Mouse (Mus musculus) gastrocnemius, postnatal 10 days (tissue): ENCODE measurements around the gene Gsk3b. TPM values are rescaled to one million over a fixed set of nuclear protein-coding genes. Genes with fewer than 3 reads are reported as not detected.
"Not testable (repeated sequence)": the region's sequence is repeated elsewhere in the genome, so short reads cannot be mapped to it uniquely, and the experiment has no call there.

Experiments used
- DNase-seq: peaks from one replicate; pipeline ENCODE4 v3.0.0; 2021; ENCODE audit warnings: mixed read lengths
- total RNA-seq, 2 experiments: library from RNA; stranded (reverse); gene quantifications; 2 replicates each; pipeline ENCODE4 v1.2.3; 2021

Gene Gsk3b
- total RNA-seq, 2 experiments from 2014 or later, result 58.8 to 65.8 TPM

DNA sequence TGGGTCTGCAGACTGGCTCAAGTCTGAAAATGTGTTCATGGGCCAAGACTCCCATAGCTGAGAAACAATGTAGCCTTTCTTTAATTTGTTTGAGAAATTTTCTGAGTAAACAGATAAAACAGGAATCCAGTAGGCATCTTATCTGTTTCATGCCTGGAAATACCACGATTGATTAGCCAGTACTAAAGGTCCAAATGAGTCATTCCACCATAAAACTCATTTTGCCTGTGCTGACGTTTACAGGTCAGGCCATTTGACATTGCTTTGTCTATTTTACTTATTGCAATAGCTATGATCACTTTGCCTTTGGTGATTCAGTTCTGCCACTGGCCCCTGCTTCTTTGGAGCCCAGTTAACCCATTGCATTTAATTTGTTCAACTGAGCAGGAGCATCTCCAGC, 11.8 kb downstream of the Gsk3b start:
- DNase-seq, result no peak

DNA sequence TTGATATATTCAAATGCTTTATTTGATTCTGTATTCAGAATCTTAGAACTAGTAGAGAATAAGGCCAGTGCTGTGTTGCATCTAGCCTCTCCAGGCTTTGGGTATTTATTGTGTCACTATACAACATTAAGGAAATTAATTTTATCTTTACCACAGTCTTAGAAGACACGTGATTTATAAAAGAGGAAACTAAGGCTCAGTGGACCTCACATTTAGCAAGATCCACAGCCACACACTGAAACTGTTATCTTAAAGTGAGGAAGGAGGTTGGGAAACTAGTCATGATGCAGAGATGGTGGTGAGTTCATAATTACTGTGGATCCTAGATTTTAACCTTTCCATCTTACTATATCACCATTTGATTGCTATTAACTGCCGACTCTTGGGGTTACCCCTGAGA, 16.7 kb downstream of the Gsk3b start:
- no peak for DNase-seq

DNA sequence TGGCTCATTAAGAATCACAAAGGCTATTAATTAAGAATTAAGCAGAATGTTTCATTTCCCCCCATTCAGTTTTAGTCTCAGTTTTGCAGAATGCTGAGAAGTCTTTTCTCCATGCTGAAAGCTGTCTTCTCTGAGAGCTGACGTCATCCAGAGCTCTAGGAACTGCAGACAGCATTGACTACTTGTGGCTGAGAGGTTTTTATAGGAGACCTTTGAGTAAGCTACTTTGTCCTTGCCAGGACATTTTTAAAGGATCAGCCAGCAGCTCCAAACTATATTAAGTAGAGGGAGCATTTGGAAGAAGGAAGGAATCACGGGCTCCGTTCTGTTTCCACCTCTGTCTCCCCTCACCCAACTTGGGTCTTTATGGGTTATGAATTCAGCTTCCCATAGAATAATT, 17.7 kb downstream of the Gsk3b start:
- no peak for DNase-seq

DNA sequence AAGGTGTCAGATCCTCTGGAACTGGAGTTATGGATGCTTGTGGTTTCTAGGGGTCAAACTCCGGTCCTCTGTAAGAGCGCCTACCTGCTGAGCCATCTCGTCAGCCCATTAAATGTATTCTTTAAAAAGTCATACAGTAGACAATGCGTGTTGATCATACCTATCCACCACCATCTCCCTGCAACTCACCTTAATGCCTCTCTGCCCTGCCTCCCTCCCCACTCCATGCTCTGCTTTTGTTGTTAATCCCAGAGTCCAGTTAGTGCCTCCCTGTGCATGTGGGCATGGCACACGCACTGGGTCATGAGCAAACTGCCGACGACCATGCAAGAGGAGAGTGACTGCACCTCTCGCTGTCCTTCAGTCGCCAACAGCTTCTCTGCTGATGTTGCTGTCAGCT, 21.2 kb downstream of the Gsk3b start:
- DNase-seq, result no peak

DNA sequence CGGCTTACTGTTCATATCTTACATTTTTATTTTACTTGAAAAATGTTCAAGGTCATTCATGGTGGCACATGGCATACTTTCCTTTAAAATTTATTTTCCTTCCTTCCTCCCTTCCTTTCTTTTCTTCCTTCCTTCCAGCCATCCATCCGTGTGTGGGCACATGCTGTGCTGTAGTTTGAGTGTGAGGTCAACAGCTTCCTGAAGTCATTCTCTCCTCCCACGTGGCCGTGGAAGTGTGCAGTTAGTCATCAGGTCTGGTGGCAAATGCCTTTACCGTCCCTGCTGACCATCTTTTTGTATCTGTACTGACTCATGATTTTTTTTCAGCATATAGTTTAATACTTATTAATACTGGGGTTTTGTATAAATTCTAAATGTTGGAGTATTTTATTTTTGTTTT, 21.8 kb downstream of the Gsk3b start:
- no peak for DNase-seq

DNA sequence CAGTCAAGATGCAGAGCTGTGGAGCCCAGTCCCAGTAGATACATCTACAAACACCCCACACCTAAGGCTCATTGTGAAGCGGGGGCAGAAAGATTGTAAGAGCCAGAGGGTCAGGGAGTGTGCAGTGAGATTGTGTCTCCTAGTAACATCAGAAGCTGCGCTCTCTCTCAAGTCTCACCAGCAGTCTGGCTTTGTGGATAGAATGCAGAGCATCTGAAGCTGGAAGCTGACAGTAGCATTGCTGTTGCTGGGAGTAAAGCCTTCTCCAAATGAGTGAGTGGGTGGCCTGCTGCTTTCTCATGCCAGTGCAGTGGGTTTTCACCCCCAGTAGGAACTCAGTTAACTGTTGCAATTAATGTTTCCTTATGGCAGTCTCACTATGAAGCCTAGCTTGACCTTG, 25.3 kb downstream of the Gsk3b start:
- no peak for DNase-seq

DNA sequence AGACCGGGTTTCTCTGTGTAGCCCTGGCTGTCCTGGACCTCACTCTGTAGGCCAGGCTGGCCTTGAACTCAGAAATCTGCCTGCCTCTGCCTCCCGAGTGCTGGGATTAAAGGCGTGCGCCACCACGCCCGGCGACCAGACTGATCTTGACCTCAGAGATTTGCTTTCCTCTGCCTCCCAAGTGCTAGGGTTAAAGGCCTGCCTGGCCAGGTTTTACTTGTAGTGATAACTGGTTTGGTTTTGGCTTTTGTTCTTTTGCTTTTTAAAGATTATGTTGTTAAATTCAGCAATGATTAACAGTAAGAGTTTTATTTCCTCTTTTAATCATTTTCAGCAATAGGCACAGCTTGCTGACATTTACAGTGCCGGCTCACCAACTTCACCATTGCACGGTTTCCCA, 29.1 kb downstream of the Gsk3b start:
- not testable (repeated sequence) for DNase-seq

DNA sequence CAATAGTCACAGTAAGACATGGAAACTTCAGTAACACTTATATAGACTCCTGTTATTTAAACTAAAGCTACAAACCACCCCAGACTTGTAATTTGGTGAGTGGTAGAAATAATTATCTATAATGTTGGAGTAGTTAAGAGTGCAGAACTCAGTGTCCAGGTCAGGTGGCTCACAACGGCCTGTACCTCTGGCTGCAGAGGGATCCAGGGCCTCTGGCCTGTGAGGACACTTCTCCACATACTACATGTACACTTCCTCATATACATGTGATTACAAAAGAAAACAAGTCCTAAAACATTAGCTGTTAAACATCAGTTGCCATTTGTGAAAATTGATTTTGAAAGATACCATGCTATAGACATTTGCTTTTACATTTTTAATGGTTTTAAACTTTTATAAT, 29.9 kb downstream of the Gsk3b start:
- no peak for DNase-seq

DNA sequence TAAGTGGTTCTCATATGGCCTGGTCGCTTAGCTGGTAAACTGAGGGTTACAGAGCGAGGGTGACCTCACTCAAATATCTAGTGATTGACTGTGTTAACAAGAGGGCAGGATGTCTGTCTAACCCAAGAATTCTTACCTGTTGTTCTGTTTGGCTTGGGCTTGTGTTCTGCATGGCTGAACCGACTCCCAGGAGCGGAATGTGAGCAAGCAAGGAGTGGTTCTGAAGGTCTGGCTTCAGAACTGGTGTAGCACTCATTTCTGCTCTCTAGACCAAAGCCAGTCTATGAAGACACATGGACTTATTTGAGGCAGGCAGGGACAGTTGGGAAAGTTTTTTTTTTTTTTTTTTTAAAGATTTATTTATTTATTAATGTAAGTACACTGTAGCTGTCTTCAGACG, 30.5 kb downstream of the Gsk3b start:
- no peak for DNase-seq

DNA sequence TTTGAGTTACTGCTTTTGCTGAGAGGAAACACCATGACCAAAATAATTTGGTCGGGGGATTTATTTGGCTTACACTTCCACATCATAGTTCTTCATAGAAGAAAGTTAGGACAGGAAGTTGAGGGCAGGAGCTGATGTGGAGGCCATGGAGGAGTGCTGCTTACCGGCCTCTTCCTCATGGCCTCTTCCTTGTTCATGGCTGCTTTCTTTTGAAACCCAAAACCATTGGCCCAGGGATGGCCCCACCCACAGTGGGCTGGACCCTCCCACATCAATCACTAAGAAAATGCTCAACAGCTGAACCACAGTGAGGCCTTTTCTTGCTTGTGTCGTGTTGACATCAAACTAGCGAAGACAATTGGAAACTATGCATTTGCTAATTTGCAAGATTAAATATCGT, 40.4 kb downstream of the Gsk3b start:
- no peak for DNase-seq

DNA sequence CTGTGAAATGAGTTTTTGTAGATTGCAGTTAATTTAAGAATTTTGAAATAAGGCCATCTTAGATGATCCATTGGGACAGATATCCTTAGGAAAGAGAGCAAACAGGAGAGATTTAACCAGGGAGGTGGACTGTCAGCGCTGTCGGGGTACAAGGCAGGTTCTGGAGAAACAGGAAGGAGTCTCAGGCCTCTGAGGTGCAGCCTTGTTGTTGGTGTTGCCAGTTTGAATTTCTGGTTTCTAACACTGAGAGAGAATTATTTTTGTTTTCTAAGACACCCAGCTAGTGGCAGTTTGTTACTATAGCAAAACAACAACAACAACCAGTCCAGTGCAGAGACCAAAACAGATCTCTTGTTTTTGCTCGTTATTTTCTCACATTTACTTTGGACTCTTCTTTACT, 42.2 kb downstream of the Gsk3b start:
- no peak for DNase-seq

DNA sequence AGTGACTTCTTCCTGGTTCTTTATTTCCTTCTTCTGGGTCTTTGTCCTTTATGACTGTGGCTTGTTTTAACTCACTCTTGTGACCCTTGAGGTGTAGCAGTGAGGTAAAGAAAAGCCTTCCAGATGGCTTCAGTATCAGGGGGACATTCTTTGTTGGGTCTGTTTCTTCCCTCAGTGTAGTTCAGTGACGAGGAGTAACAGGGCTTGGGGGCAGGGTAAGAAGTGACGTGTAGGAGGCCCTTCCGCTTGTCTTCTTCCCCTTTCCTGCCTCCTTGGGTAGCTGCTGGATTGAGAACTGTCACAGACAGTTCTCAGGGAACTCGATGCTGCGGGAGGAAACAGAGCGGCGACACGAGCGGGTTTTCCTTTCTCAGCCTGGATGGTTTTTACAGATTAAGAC, 43.0 kb downstream of the Gsk3b start:
- DNase-seq, result no peak

DNA sequence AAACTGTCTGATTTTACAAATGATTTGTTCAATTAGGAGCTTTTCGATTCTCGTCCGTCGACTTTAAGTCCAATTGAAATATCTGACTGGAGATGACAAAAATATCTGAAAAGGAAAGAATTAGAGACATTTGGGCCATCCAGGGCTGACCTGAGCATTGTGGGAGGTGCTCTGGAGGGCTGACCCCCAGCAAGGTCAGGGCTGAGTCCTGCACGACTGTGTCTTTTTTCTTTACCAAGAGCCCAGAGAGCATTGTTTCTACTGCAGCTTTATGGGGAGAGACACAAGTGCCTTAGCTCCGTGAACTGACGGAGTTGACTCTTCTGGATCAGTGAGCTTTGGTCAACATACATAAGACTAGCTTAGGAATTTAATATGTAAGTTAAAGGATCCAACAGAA, 43.4 kb downstream of the Gsk3b start:
- DNase-seq, result no peak

DNA sequence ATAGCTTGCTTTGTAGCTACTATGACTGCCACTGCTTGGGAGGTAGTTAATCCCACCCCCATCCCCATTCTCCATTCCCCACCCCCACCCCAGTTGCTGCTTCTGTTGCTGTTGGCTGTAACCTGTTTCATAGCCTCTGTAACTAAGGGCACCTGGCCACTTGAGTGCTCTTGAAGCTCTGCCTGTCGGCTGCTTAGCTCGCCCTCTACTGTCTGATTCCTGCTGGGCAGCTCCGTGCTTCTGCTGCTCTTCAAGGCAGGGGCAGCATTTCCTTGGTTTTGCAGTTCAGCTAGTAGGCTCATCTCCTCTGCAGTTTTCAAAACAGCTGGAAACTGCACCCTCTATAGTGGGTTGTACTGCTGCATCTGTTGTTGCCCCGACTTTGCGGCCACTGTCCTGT, 48.5 kb downstream of the Gsk3b start:
- DNase-seq, result peak; percentile 18

DNA sequence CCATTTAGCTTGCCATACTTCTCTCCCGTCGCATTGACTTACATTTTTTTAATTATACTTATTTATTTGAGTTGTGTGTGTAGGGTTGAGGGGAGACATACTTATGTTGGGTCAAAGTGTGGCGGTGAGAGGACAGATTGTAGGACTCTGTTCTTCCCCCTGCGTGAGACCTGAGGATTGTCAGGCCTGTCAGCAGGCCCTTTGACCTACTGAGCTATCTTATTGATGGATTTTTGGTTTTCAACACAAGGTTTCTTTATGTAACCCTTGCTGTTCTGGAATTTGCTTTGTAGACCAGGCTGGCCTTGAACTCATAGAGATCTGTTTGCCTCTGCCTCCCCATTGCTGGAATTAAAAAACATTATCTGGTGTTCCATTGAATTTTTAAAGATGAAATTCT, 56.1 kb downstream of the Gsk3b start:
- DNase-seq, result no peak

DNA sequence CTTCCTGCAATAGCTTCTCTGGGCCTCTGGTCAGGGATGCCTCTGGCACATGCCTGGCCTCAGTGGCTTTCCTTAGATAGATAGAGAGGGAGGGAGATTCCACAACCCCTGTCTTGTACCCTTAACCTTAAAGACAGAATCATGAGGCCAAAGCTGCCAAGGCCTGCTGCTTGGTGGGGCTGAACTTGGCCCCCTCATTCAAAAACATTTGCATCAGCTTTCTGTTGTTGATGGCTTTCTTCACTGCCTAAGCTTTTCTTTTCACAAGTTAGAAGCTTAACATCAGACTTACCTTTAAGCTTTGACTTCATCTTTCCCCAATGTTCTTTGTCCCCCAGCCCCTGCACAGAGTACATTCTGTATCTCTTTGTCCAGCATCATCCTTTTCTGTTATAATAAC, 61.8 kb downstream of the Gsk3b start:
- DNase-seq, result no peak

DNA sequence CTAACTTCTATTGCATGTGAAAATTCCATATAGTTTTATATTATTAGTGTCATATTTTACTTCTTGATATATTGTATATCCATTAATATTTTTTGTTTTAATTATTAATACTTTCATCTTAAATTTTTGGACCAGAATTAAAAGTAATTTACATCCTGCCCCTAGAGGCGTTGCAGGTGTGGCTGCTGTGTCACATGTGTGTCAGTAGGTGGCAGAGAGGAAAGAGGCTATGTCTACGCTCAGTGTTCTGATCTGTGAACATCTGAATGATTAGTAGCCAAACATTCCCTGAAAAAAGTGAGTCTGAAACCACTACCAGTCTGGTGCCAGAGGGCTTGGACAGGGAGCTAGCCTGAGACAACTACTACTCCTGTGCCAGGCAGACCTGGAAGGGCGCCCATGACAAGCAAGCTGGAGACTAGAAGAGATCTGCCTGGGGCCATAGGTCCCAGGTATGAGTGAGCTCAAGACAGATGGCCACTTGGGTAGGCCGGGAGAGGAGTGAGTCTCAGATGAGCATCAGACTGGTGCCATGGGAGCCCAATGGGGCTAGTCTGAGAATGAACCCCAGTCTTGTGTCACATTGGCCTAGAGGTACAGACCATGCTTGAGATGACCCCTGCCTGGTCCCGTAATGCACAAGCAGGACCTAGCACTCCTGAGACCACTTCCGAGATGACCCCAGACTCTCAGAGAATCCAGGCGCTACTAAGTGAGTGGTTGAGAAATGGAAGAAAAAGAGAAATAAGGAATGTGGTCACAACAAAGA, 69.2 kb downstream of the Gsk3b start:
- no peak for DNase-seq

DNA sequence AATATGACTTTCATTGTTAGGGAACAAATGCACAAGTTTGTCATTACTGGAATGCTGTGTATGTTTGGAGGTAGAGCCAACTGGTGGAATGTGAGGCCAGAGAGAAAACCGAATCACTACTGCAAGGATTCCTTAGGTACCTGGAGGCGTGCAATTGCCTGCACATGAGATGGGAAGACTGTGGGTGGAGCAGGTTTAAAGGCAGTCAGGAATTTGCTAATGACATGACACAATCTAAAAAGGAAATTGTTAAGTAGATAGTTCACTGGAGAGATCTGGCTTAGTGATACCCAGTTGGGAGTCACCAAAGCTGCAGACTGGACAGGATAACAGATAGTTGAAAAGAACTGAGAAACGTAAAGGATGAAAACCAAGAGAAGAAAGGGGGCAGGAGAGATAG, 73.2 kb downstream of the Gsk3b start:
- no peak for DNase-seq

DNA sequence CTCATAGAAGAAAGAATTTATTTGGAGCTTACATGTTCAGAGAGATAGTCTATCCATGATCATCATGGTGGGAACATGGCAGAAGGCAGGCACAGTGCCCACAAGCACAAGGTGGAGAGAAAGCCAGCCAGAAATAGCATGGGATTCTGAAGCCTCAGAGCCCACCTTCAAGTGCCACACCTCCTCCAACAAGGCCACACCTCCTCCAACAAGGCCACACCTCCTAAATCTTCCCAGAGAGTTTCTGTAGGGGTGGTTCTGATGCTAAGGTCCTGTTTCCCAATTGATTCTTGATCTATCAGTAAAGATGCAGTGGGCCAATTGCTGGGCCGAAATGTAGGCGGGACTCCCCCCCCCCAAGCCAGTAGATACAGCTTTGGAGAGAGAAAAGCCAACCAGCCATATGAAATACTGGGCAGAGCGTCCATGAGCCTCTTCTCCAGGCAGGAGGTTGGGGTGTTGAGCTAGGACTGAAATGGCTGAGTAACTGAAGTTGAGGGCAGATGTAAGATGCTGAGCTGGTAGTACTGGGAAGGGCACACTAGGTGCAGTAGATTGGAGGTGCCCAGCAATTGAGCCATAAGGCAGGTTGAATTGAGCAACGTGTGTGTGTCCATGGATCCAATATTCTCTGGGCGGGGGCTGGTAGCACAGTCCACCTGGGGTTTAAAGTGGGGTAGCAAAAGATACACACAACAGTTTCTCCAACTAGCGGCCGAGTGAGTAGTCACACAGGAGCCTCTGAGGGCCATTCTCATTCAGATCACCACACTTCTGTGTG, 76.2 kb downstream of the Gsk3b start:
- DNase-seq, result no peak

DNA sequence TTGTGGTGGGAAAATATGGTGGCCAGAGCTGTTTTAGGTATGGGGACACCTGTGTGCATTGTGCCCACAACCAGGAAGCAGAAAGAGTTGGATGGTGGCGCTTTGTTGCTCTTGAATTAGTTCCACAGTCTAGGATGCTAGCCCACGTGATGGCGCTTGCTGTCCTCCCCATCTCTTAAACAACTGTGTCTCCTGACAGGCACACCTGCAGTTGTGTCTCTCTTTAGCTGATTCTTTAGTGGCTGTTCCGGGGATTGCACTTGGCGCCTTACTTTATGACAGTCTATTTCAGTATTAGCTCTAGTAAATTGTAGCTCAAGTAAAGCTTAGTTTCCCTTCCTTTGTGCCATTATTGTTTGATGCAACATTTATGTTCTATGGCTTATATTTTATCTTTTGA, 80.2 kb downstream of the Gsk3b start:
- DNase-seq, result no peak

DNA sequence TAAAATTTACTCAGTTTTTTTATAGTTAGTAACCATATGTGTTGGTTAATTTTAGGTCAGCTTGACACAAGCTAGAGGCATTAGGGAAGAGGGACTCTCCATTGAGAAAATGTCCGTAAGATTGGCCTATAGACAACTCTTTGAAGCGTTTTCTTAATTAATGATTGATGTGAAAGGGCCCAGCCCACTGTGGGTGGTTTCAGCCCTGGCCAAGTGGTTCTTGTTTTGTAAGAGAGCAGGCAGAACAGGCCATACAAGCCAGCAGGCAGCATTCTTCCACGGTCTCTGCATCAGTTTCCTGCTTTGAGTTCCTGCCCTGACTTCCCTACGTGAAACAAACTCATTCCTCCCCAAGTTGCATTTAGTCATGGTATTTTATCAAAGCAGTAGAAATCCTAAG, 90.3 kb downstream of the Gsk3b start:
- no peak for DNase-seq

DNA sequence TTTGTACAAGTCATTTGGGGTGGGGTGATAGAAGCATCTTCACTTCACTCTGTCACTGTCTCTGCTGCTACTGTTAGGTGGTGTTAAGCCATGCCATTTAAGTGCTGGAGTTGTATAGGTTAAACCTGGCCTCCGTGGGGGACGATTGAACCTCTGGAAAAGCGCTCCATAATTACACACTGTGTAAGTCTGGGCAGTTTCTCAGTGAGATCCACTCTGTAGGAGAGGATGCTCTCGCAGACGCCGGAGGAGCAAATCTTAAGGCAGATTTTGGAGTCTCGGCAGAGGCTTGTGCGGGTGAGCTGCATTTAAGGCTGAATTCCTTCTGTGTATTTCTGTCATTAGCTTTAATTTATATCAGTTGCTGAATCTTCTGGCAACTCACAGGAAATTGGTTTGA, 92.6 kb downstream of the Gsk3b start:
- no peak for DNase-seq

DNA sequence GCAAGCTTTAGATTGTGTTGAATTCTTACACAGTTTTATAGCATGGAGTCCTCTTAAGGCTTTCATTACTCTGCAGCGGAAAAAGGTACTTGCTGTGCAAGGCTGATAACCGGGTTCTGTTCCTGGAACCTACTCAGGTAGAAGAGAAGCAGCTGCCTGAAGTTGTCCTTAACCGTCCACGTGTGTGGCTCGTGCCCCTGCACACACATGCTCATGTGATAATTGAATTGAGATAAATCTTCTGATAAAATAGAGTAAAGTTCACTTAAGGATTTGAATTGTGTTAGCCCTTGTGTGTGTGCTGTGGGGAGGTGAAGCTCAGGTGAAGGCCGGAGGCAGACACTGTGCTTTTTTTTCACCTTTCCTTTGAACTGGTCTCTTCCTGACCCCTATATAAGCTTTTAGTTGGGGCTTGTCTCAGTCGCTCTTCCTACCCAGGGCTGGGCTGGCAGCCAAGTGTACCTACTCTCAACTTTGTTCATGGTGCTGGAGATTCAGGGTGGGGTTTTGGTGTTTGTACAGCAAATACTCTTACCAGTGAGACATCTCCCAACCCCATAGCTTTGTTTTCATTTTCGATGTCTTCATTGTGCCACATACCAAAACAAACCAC, 96.0 kb downstream of the Gsk3b start:
- no peak for DNase-seq

DNA sequence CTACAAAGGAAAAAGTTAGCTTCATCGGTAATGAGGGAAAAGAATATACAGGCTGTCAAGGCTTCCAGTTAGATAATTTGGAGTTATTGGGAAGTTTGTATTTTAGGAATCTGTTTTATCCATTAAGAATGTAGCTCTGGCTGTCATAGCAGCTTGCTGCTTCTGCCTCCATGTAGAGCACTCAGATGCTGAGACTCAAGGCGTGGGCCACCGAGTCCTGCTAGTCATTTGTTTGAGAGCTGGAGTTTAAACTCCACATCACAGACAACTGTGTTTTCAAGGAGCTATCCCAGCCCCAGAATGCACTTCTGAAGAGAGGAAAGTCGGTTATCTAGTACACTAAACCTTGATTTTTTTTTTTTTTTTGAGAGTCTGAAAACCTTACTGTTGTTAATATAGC, 101.2 kb downstream of the Gsk3b start:
- no peak for DNase-seq
